Mouse (Mus musculus) lung, postnatal 0 days (tissue): Measurements from ENCODE around the gene Slc25a31.

Experiments used
- CTCF ChIP-seq: IDR thresholded peaks from 2 replicates; pipeline ENCODE4 v1.5.1; 2016; ENCODE audit warnings: antibody characterized with exemption, mild to moderate bottlenecking
- EP300 ChIP-seq: IDR thresholded peaks from 2 replicates; pipeline ENCODE4 v1.6.1; 2016; ENCODE audit warnings: antibody characterized with exemption, mild to moderate bottlenecking, control low read depth

GRCm38 (mm10) chr3:40668889-40669288 lies 39.8 kb upstream of the Slc25a31 start:
- TF ChIP-seq CTCF: no peak
- TF ChIP-seq EP300: no peak
